Mouse (Mus musculus) hindbrain, embryonic 11.5 days (tissue): ENCODE data around the gene Cacnb2. TPM values are rescaled to one million over a fixed set of nuclear protein-coding genes. Genes with fewer than 3 reads are reported as not detected.

Source experiments
- ATAC-seq: fragments of 200-750 bp; cut with Nextera tagmentation; 2 replicates; pipeline ENCODE4 v1.8.0; 2017; ENCODE audit warnings: mild to moderate bottlenecking, moderate TSS enrichment, moderate library complexity; ENCODE audit not compliant: low FRiP score
- DNase-seq: peaks from one replicate; pipeline ENCODE4 v3.0.0-alpha.2; 2015; ENCODE audit warnings: low spot score
- H3K27ac ChIP-seq: fragments of 300-500 bp; sonication (generic); 2 replicates; pipeline ENCODE4 v1.5.1; 2014; ENCODE audit warnings: mild to moderate bottlenecking, low read depth, low read length
- H3K27me3 ChIP-seq: fragments of 300-500 bp; sonication (generic); 2 replicates; pipeline ENCODE4 v1.6.1; 2014; ENCODE audit warnings: mild to moderate bottlenecking, low read length, moderate library complexity, mixed read lengths; ENCODE audit not compliant: control insufficient read depth, insufficient read depth
- H3K36me3 ChIP-seq: fragments of 300-500 bp; sonication (generic); 2 replicates; pipeline ENCODE4 v1.6.1; 2014; ENCODE audit warnings: mild to moderate bottlenecking, low read length, moderate library complexity, mixed read lengths; ENCODE audit not compliant: control insufficient read depth, insufficient read depth
- H3K4me1 ChIP-seq: fragments of 300-500 bp; sonication (generic); replicated peaks from 2 replicates; pipeline ENCODE4 v1.6.1; 2014; ENCODE audit warnings: low read length, mixed read lengths; ENCODE audit not compliant: control insufficient read depth, insufficient read depth
- H3K4me2 ChIP-seq: fragments of 300-500 bp; sonication (generic); replicated peaks from 2 replicates; pipeline ENCODE4 v1.6.1; 2014; ENCODE audit warnings: mild to moderate bottlenecking, low read depth, low read length
- H3K4me3 ChIP-seq: fragments of 300-500 bp; sonication (generic); 2 replicates; pipeline ENCODE4 v1.5.1; 2014; ENCODE audit warnings: low read depth, low read length
- H3K9ac ChIP-seq: fragments of 300-500 bp; sonication (generic); 2 replicates; pipeline ENCODE4 v1.6.1; 2014; ENCODE audit warnings: low read depth, low read length
- H3K9me3 ChIP-seq: fragments of 300-500 bp; sonication (generic); 2 replicates; pipeline ENCODE4 v1.6.1; 2016; ENCODE audit warnings: low read length; ENCODE audit not compliant: control insufficient read depth
- WGBS: fragments of 180-500 bp; shearing (Covaris S2); extraction: QIAGEN DNeasy Blood & Tissue Kit; methylation state at CpG from one replicate; pipeline ENCODE4 v1.1.7; 2014; 5-methylcytosine and 5-hydroxymethylcytosine counted together
- polyA plus RNA-seq: library from polyadenylated mRNA; unstranded; fragments of >200 nt; fragmentation: Nextera tagmentation; extraction: Ambion mirVana; gene quantifications from 2 replicates; pipeline ENCODE4 v1.2.1, GENCODE M21; 2014

The Cacnb2 gene
- polyA plus RNA-seq, 1 experiment from 2014 or later: 2.8 TPM

- ATAC-seq (no peak), DNase-seq (peak; percentile 25)
- Histone ChIP-seq H3K9me3 (no peaks in the 10 kb centered on the region), H3K27me3 (no peaks in the 10 kb centered on the region), H3K4me3 (no peak overlapping the region), H3K36me3 (no peaks in the 10 kb centered on the region), H3K9ac (no peak overlapping the region), H3K27ac (no peak overlapping the region), H3K4me2 (no peak overlapping the region), H3K4me1 (no peaks in the 10 kb centered on the region)
- WGBS: 88% methylated on average over 1 of the region's 1 CpGs
Observed at GRCm38 (mm10) chr2:14851383-14851782, 248.5 kb downstream of the Cacnb2 start.

- Histone ChIP-seq H3K4me2 (no peak overlapping the region), H3K4me1 (no peaks in the 10 kb centered on the region), H3K9me3 (no peaks in the 10 kb centered on the region), H3K4me3 (no peak overlapping the region), H3K27ac (no peak overlapping the region), H3K9ac (no peak overlapping the region), H3K36me3 (no peaks in the 10 kb centered on the region), H3K27me3 (no peaks in the 10 kb centered on the region)
- WGBS: 94% methylated on average over 2 of the region's 2 CpGs
- ATAC-seq: no peak
- DNase-seq: no peak
Observed at GRCm38 (mm10) chr2:14854054-14854453, 251.2 kb downstream of the Cacnb2 start.

DNA sequence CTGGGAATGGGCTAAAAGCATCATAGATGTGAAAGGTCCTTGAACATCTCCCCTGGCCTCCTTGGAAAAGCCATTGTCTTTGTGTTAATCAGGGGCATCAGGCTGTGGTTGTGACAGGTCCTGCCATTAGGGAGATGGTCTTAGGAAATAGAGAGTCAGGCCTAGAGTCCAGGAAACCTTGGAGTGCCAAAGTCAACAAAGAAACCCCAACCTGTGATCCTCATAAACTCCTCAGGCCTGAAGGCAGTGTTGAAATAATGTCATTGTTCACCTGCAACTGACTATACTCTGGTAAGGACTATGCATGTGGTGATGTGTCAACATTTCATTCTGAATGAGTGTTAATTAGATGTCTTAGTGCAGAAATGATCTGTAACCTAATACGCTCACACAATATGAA, 255.4 kb downstream of the Cacnb2 start:
- 93% methylated on average over 1 of the region's 1 CpGs for WGBS
- no peak overlapping the region for H3K9ac ChIP-seq
- H3K4me1 ChIP-seq: no peaks in the 10 kb centered on the region
- ATAC-seq: no peak
- H3K4me3 ChIP-seq: no peak overlapping the region
- no peaks in the 10 kb centered on the region for H3K27me3 ChIP-seq
- no peaks in the 10 kb centered on the region for H3K36me3 ChIP-seq
- H3K4me2 ChIP-seq: no peak overlapping the region
- no peaks in the 10 kb centered on the region for H3K9me3 ChIP-seq
- no peak overlapping the region for H3K27ac ChIP-seq
- no peak for DNase-seq

DNA sequence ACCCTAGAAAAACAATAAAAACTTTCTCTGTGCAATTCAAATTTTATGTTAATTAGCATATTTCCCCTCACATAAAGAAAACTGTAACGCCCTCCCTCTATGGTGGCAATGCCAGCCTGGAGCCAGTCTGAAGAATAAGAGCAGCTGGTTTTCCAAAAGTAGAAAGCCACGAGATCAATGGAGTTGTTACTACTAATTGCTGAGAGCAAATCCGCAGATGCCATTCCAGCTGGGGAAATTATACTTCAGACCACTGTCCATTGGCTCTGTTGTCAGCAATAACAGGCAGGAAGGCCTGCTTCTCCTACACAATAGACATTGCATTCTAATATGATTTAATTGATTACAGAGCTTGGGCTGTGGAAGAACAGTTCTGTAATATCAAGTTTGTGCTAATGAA, 257.5 kb downstream of the Cacnb2 start:
- DNase-seq (no peak), ATAC-seq (no peak)
- no peaks in the 10 kb centered on the region for H3K27me3 ChIP-seq
- no peak overlapping the region for H3K4me3 ChIP-seq
- no peaks in the 10 kb centered on the region for H3K9me3 ChIP-seq
- no peak overlapping the region for H3K27ac ChIP-seq
- no peak overlapping the region for H3K9ac ChIP-seq
- no peak overlapping the region for H3K4me2 ChIP-seq
- H3K4me1 ChIP-seq: no peaks in the 10 kb centered on the region
- 82% methylated on average over 3 of the region's 3 CpGs for WGBS
- no peaks in the 10 kb centered on the region for H3K36me3 ChIP-seq

DNA sequence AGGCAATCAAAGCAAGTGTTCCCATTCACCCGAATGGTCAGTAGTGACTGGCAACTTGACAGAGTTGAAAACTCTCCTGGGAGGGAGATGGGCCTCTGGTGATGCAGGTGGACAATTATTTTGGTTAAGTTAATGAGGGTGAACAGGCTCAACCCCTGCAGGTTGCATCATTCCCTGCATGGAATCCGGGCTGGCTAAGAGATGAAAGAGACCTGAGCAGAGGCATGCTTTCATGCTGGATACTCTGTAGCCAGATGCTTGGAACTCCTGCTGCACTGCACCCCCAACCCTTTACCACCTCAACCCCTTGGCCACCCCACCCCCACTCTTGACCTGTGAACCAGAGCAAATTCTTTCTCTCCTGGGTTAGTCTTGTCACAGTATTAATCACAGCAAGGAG, 258.7 kb downstream of the Cacnb2 start:
- Histone ChIP-seq H3K4me3 (no peak overlapping the region), H3K27me3 (no peaks in the 10 kb centered on the region), H3K9ac (no peak overlapping the region), H3K4me2 (no peak overlapping the region), H3K4me1 (no peaks in the 10 kb centered on the region), H3K36me3 (no peaks in the 10 kb centered on the region), H3K27ac (no peak overlapping the region), H3K9me3 (no peaks in the 10 kb centered on the region)
- DNase-seq: no peak
- ATAC-seq: no peak
- 29% methylated on average over 2 of the region's 2 CpGs for WGBS

GRCm38 (mm10) chr2:14862981-14863380, 260.1 kb downstream of the Cacnb2 start:
- Histone ChIP-seq H3K36me3 (no peaks in the 10 kb centered on the region), H3K27ac (no peak overlapping the region), H3K27me3 (no peaks in the 10 kb centered on the region), H3K4me2 (no peak overlapping the region), H3K9me3 (no peaks in the 10 kb centered on the region), H3K4me3 (no peak overlapping the region), H3K4me1 (no peaks in the 10 kb centered on the region), H3K9ac (no peak overlapping the region)
- WGBS: 44% methylated on average over 1 of the region's 1 CpGs
- no peak for ATAC-seq
- no peak for DNase-seq

- Histone ChIP-seq H3K4me2 (no peak overlapping the region), H3K9me3 (no peaks in the 10 kb centered on the region), H3K9ac (no peak overlapping the region), H3K4me3 (no peak overlapping the region), H3K27me3 (no peaks in the 10 kb centered on the region), H3K27ac (no peak overlapping the region), H3K36me3 (no peaks in the 10 kb centered on the region), H3K4me1 (no peaks in the 10 kb centered on the region)
- DNase-seq (no peak), ATAC-seq (no peak)
- WGBS: 40% methylated on average over 1 of the region's 1 CpGs
Observed at GRCm38 (mm10) chr2:14873116-14873515, 270.2 kb downstream of the Cacnb2 start.

DNA sequence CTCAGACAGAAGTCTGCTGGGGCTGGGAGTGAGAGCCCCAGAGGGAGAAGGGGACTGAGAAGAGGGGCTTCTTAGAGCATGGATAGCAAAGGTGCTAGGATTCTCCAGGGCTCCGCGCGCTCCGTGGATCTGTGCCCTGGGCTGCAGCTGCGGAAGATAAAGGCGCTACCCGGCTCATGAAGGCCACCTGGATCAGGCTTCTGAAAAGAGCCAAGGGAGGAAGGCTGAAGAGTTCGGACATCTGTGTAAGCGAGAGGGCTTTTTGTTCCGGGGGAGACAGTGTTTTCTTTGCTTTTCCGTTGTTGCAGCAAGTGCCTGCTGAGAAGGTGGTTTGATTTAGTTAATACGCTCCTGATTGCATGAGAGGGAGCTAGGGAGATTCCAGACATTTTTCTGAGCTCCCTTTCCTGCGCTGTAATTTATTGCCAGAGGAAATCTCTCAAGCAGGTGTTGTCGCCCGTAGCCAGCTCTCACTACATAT, 270.9 kb downstream of the Cacnb2 start:
- Histone ChIP-seq H3K36me3 (no peaks in the 10 kb centered on the region), H3K4me2 (peak overlapping the region; percentile 3), H3K27me3 (no peaks in the 10 kb centered on the region), H3K4me3 (no peak overlapping the region), H3K9ac (no peak overlapping the region; the same call in 1 of the 2 replicates), H3K4me1 (no peaks in the 10 kb centered on the region), H3K9me3 (no peaks in the 10 kb centered on the region), H3K27ac (no peak overlapping the region)
- ATAC-seq (no peak), DNase-seq (peak; percentile 22)
- WGBS: 14% methylated on average over 15 of the region's 15 CpGs

- H3K4me3 ChIP-seq: no peak overlapping the region
- 33% methylated on average over 13 of the region's 13 CpGs for WGBS
- H3K9ac ChIP-seq: no peak overlapping the region
- no peaks in the 10 kb centered on the region for H3K27me3 ChIP-seq
- H3K4me1 ChIP-seq: no peaks in the 10 kb centered on the region
- ATAC-seq: no peak
- H3K9me3 ChIP-seq: no peaks in the 10 kb centered on the region
- no peaks in the 10 kb centered on the region for H3K36me3 ChIP-seq
- H3K27ac ChIP-seq: no peak overlapping the region
- no peak overlapping the region for H3K4me2 ChIP-seq
- peak; percentile 16 for DNase-seq
Observed at GRCm38 (mm10) chr2:14874281-14875037, 271.6 kb downstream of the Cacnb2 start.
